8 mouse cellular contexts compared by ENCODE assay signal in genomic region chr17:6475270-6475669, GRCm38 (mm10). TPM values are rescaled to one million over a fixed set of nuclear protein-coding genes. Genes with fewer than 3 reads are reported as not detected.
DNase-seq lines count a peak whose midpoint lies in the region; ATAC-seq and TF ChIP-seq lines count a peak whose summit lies in the region.
"Not testable (repeated sequence)": the region's sequence is repeated elsewhere in the genome, so short reads cannot be mapped to it uniquely, and the experiment has no call there.

No protein-coding gene starts in this region.

- H3K79me2 ChIP-seq in MEL (ENCODE audit: control insufficient read depth, insufficient read depth, low read length, poor library complexity): peaks cover 16% of the 10 kb centered on the region
- H3K79me2 ChIP-seq in myocyte (ENCODE audit: control insufficient read depth, insufficient read depth): peaks cover 25% of the 10 kb centered on the region

- peak overlapping the region; percentile 75; the same call in 1 of the 2 replicates for H3K4me2 ChIP-seq in embryonic facial prominence, embryonic 14.5 days (ENCODE audit: low read depth, low read length)
- peak overlapping the region; percentile 18; the same call in 1 of the 2 replicates for H3K4me2 ChIP-seq in forebrain, embryonic 14.5 days (ENCODE audit: low read length)
- H3K4me2 ChIP-seq in intestine, embryonic 14.5 days (ENCODE audit: low read length); stomach, postnatal 0 days (replicated peaks; ENCODE audit: low read depth): not testable (repeated sequence)
- H3K4me2 ChIP-seq in lung, embryonic 15.5 days: peak overlapping the region; percentile 79
- H3K4me2 ChIP-seq in myocyte (ENCODE audit: low read depth): peak overlapping the region; percentile 70

- not testable (repeated sequence) for TF ChIP-seq RAD21 in MEL (IDR thresholded peaks at IDR 0.05; ENCODE audit: low read depth, low read length)

- H3K4me3 ChIP-seq in MEL (ENCODE audit: control insufficient read depth in 1 of 2, insufficient read depth in 1 of 2, low read depth in 2 of 2, low read length in 2 of 2); embryonic facial prominence, embryonic 14.5 days (ENCODE audit: low read depth, low read length); forebrain, embryonic 14.5 days (ENCODE audit: low read depth, low read length); intestine, embryonic 14.5 days (ENCODE audit: low read depth, low read length); lung, embryonic 15.5 days; stomach, postnatal 0 days (ENCODE audit: low read depth, low read length): not testable (repeated sequence)
- peak overlapping the region; percentile 48 for H3K4me3 ChIP-seq in myocyte

- 88% methylated on average over 6 of the region's 6 CpGs for WGBS in embryonic facial prominence, embryonic 14.5 days
- 93% methylated on average over 6 of the region's 6 CpGs for WGBS in forebrain, embryonic 14.5 days
- 93% methylated on average over 6 of the region's 6 CpGs for WGBS in intestine, embryonic 14.5 days
- 89% methylated on average over 6 of the region's 6 CpGs for WGBS in lung, embryonic 15.5 days
- 91% methylated on average over 6 of the region's 6 CpGs for WGBS in stomach, postnatal 0 days

- not testable (repeated sequence) for H3K27me3 ChIP-seq in MEL (ENCODE audit: control insufficient read depth in 1 of 2, insufficient read depth in 2 of 2, low read length in 2 of 2); embryonic facial prominence, embryonic 14.5 days (replicated peaks; ENCODE audit: control insufficient read depth, insufficient read depth, low read length); forebrain, embryonic 14.5 days (replicated peaks; ENCODE audit: control insufficient read depth, insufficient read depth, low read length); intestine, embryonic 14.5 days (replicated peaks; ENCODE audit: control insufficient read depth, insufficient read depth, low read length); lung, embryonic 15.5 days; myocyte (ENCODE audit: control insufficient read depth, insufficient read depth, insufficient read length); stomach, postnatal 0 days (ENCODE audit: control insufficient read depth, insufficient read depth, low read length)

- not testable (repeated sequence) for H3K27ac ChIP-seq in MEL (ENCODE audit: control insufficient read depth, low read depth, low read length); embryonic facial prominence, embryonic 14.5 days (replicated peaks; ENCODE audit: low read depth, low read length); forebrain, embryonic 14.5 days (ENCODE audit: low read depth, low read length); intestine, embryonic 14.5 days (ENCODE audit: low read depth); lung, embryonic 15.5 days; stomach, postnatal 0 days (replicated peaks)

- not testable (repeated sequence) for H3ac ChIP-seq in myocyte (ENCODE audit: control insufficient read depth, insufficient read length)

- not testable (repeated sequence) for H3K4me1 ChIP-seq in MEL (ENCODE audit: control insufficient read depth in 1 of 2, insufficient read depth in 2 of 2, low read length in 2 of 2); embryonic facial prominence, embryonic 14.5 days (ENCODE audit: control insufficient read depth, insufficient read depth, low read length); forebrain, embryonic 14.5 days (ENCODE audit: control insufficient read depth, insufficient read depth, low read length); intestine, embryonic 14.5 days (replicated peaks; ENCODE audit: control insufficient read depth, insufficient read depth, low read length); stomach, postnatal 0 days (replicated peaks; ENCODE audit: control insufficient read depth, insufficient read depth)
- peaks cover 12% of the 10 kb centered on the region for H3K4me1 ChIP-seq in lung, embryonic 15.5 days

- not testable (repeated sequence) for TF ChIP-seq CTCF in MEL (IDR thresholded peaks at IDR 0.05 in 2 of 3, conservative IDR thresholded peaks at IDR 0.05 in 1 of 3; ENCODE audit: control insufficient read depth in 1 of 3, insufficient read depth in 1 of 3, low read depth in 2 of 3, low read length in 3 of 3, poor library complexity in 1 of 3, severe bottlenecking in 1 of 3); stomach, postnatal 0 days (IDR thresholded peaks at IDR 0.05; ENCODE audit: low read depth)

- not testable (repeated sequence) for TF ChIP-seq EP300 in MEL (IDR thresholded peaks at IDR 0.05; ENCODE audit: low read depth in 1 of 2, low read length in 2 of 2); stomach, postnatal 0 days (optimal IDR thresholded peaks at IDR 0.05)

- not testable (repeated sequence) for H3K9me3 ChIP-seq in MEL (replicated peaks; ENCODE audit: insufficient read depth, low read length); embryonic facial prominence, embryonic 14.5 days (ENCODE audit: control insufficient read depth, low read length); forebrain, embryonic 14.5 days (replicated peaks; ENCODE audit: control insufficient read depth, low read length); intestine, embryonic 14.5 days (ENCODE audit: control insufficient read depth, low read length); lung, embryonic 15.5 days; stomach, postnatal 0 days (ENCODE audit: control insufficient read depth, low read length)

- TF ChIP-seq POLR2A in MEL (IDR thresholded peaks at IDR 0.05; ENCODE audit: control insufficient read depth in 1 of 2, insufficient read depth in 1 of 2, low read depth in 1 of 2, low read length in 2 of 2, poor library complexity in 1 of 2); myocyte (IDR thresholded peaks at IDR 0.05; ENCODE audit: insufficient read length, low read depth): not testable (repeated sequence)

- ATAC-seq in embryonic facial prominence, embryonic 14.5 days (ENCODE audit: low read depth); forebrain, embryonic 14.5 days; intestine, embryonic 14.5 days (replicated peaks; ENCODE audit: low FRiP score, low TSS enrichment, low read depth); lung, embryonic 15.5 days (ENCODE audit: borderline replicate concordance, extremely low read depth, low FRiP score, low TSS enrichment); stomach, postnatal 0 days (ENCODE audit: low FRiP score, low TSS enrichment): not testable (repeated sequence)
- ATAC-seq in hematopoietic stem cell, adult 5-6 weeks (replicated peaks in 1 of 2; ENCODE audit: insufficient read depth in 1 of 2, low FRiP score in 2 of 2, low TSS enrichment in 1 of 2, low read depth in 1 of 2, poor library complexity in 2 of 2, severe bottlenecking in 2 of 2): peak; percentile 14 to 39; a peak in 2 of 4 replicates

- H3K36me3 ChIP-seq in MEL (ENCODE audit: control insufficient read depth in 1 of 2, insufficient read depth in 2 of 2, low read length in 2 of 2); embryonic facial prominence, embryonic 14.5 days (ENCODE audit: control insufficient read depth, insufficient read depth, low read length); forebrain, embryonic 14.5 days (ENCODE audit: control insufficient read depth, insufficient read depth, low read length); intestine, embryonic 14.5 days (ENCODE audit: control insufficient read depth, insufficient read depth, low read length); lung, embryonic 15.5 days; myocyte (ENCODE audit: control insufficient read depth, insufficient read depth); stomach, postnatal 0 days (ENCODE audit: control insufficient read depth, insufficient read depth, low read length): not testable (repeated sequence)

- DNase-seq in MEL (ENCODE audit: low read depth, low spot score): peak; percentile 32
- DNase-seq in embryonic facial prominence, embryonic 14.5 days (ENCODE audit: low spot score); forebrain, embryonic 14.5 days (ENCODE audit: low spot score): not testable (repeated sequence)
- peak; percentile 58 for DNase-seq in intestine, embryonic 14.5 days (ENCODE audit: low spot score)
- DNase-seq in stomach, postnatal 0 days (ENCODE audit: low spot score): peak; percentile 18

- not testable (repeated sequence) for H3K9ac ChIP-seq in MEL (ENCODE audit: control insufficient read depth, low read depth, low read length, poor library complexity, severe bottlenecking); embryonic facial prominence, embryonic 14.5 days (ENCODE audit: low read depth, low read length); forebrain, embryonic 14.5 days (ENCODE audit: low read length); intestine, embryonic 14.5 days (ENCODE audit: low read length); lung, embryonic 15.5 days; stomach, postnatal 0 days (ENCODE audit: low read length)

TF ChIP-seq in myocyte, 11 proteins besides CTCF, POLR2A, EP300 and RAD21 (continues in another document):
- peak; percentile 70 for TF ChIP-seq TCF3 (IDR thresholded peaks at IDR 0.05; ENCODE audit: insufficient read length, low read depth)

RNA-seq across cellular contexts. Expression of gene Dynlt1b, which starts 45.4 kb away (rescaled TPM):
- 162 and 184 TPM in 2 replicates for total RNA-seq in MEL (2012; rRNA removed)
- 100 to 1,000 TPM in 1 of 2 experiments, not detected in 1; 263 TPM for polyA plus RNA-seq in MEL (2012; ENCODE audit: insufficient read depth in 1 of 2, insufficient read length in 2 of 2, low read depth in 1 of 2, low replicate concordance in 2 of 2, missing spikeins in 1 of 2)
- 563 and 584 TPM in 2 replicates for polyA plus RNA-seq in embryonic facial prominence, embryonic 14.5 days (2014; fragmentation: Nextera tagmentation; extraction: Ambion mirVana)
- 1,124 and 1,383 TPM in 2 replicates for polyA plus RNA-seq in forebrain, embryonic 14.5 days (2014; fragmentation: Nextera tagmentation; extraction: Ambion mirVana)
- total RNA-seq in hematopoietic stem cell, adult 5-6 weeks (2017): 102 and 167 TPM in 2 replicates
- 613 and 620 TPM in 2 replicates for polyA plus RNA-seq in intestine, embryonic 14.5 days (2014; fragmentation: Nextera tagmentation; extraction: Ambion mirVana)
- polyA plus RNA-seq in lung, embryonic 15.5 days (2015; fragmentation: Nextera tagmentation; extraction: Ambion mirVana): 471 and 517 TPM in 2 replicates
- polyA plus RNA-seq in myocyte (2012; fragmentation: generic; extraction: Trizol): 201 TPM
- 477 and 484 TPM in 2 replicates for polyA plus RNA-seq in stomach, postnatal 0 days (2015; fragmentation: Nextera tagmentation; extraction: Ambion mirVana)
